Mouse (Mus musculus): Measurements from ENCODE around the gene Kpna6.

- TF ChIP-seq CTCF (IDR thresholded peaks at IDR 0.05; ENCODE audit: borderline replicate concordance, insufficient read depth, low read depth, low read length) (no peak), POLR2A (IDR thresholded peaks at IDR 0.05; ENCODE audit: borderline replicate concordance, insufficient read depth, low read length) (no peak)
Observed at GRCm38 (mm10) chr4:129640101-129640637, 32.4 kb downstream of the Kpna6 start.

Data from cerebellum, adult 2 months (tissue).